Mouse (Mus musculus): Measurements from ENCODE around the gene Mcm2. TPM values are rescaled to one million over a fixed set of nuclear protein-coding genes. Genes with fewer than 3 reads are reported as not detected.

Mcm2 gene
- polyA plus RNA-seq, 1 experiment from 2014 or later, result 16.2 TPM

GRCm38 (mm10) chr6:88938664-88939055, 40.1 kb upstream of the Mcm2 start:
- WGBS, result 37% methylated on average over 5 of the region's 5 CpGs
- Histone ChIP-seq H3K36me3 (ENCODE audit: control insufficient read depth, insufficient read depth, low read length) (no peaks in the 10 kb centered on the region), H3K4me2 (ENCODE audit: low read length) (no peak overlapping the region), H3K27ac (ENCODE audit: low read length) (peak overlapping the region; percentile 73), H3K27me3 (ENCODE audit: control insufficient read depth, insufficient read depth, low read depth, low read length) (no peaks in the 10 kb centered on the region), H3K4me3 (ENCODE audit: low read depth, low read length) (no peak overlapping the region), H3K9me3 (replicated peaks; ENCODE audit: control insufficient read depth, low read length, poor library complexity, severe bottlenecking) (no peaks in the 10 kb centered on the region), H3K9ac (ENCODE audit: low read depth, low read length) (no peak overlapping the region), H3K4me1 (ENCODE audit: control insufficient read depth, insufficient read depth, low read length) (peaks cover 74% of the 10 kb centered on the region)
- ATAC-seq, result no peak

- Histone ChIP-seq H3K4me2 (ENCODE audit: low read length) (no peak overlapping the region), H3K4me3 (ENCODE audit: low read depth, low read length) (no peak overlapping the region), H3K9ac (ENCODE audit: low read depth, low read length) (peak overlapping the region; percentile 11; the same call in 1 of the 2 replicates), H3K36me3 (ENCODE audit: control insufficient read depth, insufficient read depth, low read length) (no peaks in the 10 kb centered on the region), H3K9me3 (replicated peaks; ENCODE audit: control insufficient read depth, low read length, poor library complexity, severe bottlenecking) (no peaks in the 10 kb centered on the region), H3K4me1 (ENCODE audit: control insufficient read depth, insufficient read depth, low read length) (peaks cover 68% of the 10 kb centered on the region), H3K27me3 (ENCODE audit: control insufficient read depth, insufficient read depth, low read depth, low read length) (no peaks in the 10 kb centered on the region), H3K27ac (ENCODE audit: low read length) (peak overlapping the region; percentile 73)
- peak; percentile 50 for ATAC-seq
- WGBS, result 2% methylated on average over 4 of the region's 4 CpGs
These were observed 39.5 kb upstream of the Mcm2 start for GRCm38 (mm10) chr6:88937971-88938663.

- Histone ChIP-seq H3K4me3 (ENCODE audit: low read depth, low read length) (no peak overlapping the region), H3K27ac (ENCODE audit: low read length) (peak overlapping the region; percentile 19; the same call in 1 of the 2 replicates), H3K36me3 (ENCODE audit: control insufficient read depth, insufficient read depth, low read length) (no peaks in the 10 kb centered on the region), H3K4me2 (ENCODE audit: low read length) (no peak overlapping the region), H3K9me3 (replicated peaks; ENCODE audit: control insufficient read depth, low read length, poor library complexity, severe bottlenecking) (no peaks in the 10 kb centered on the region), H3K4me1 (ENCODE audit: control insufficient read depth, insufficient read depth, low read length) (peaks cover 59% of the 10 kb centered on the region), H3K27me3 (ENCODE audit: control insufficient read depth, insufficient read depth, low read depth, low read length) (no peaks in the 10 kb centered on the region), H3K9ac (ENCODE audit: low read depth, low read length) (no peak overlapping the region; the same call in 1 of the 2 replicates)
- WGBS, result 25% methylated on average over 4 of the region's 4 CpGs
- no peak for ATAC-seq
These were observed 38.6 kb upstream of the Mcm2 start for GRCm38 (mm10) chr6:88937214-88937549.

- no peak overlapping the region; the same call in 1 of the 2 replicates for H3K9ac ChIP-seq (ENCODE audit: low read depth, low read length)
- WGBS, result 44% methylated on average over 13 of the region's 13 CpGs
- peak overlapping the region; percentile 19; the same call in 1 of the 2 replicates for H3K27ac ChIP-seq (ENCODE audit: low read length)
These were observed 38.0 kb upstream of the Mcm2 start for GRCm38 (mm10) chr6:88936342-88937213.

GRCm38 (mm10) chr6:88935735-88936276, 37.2 kb upstream of the Mcm2 start:
- Histone ChIP-seq H3K9ac (ENCODE audit: low read depth, low read length) (no peak overlapping the region), H3K4me1 (ENCODE audit: control insufficient read depth, insufficient read depth, low read length) (peaks cover 46% of the 10 kb centered on the region), H3K4me2 (ENCODE audit: low read length) (no peak overlapping the region), H3K36me3 (ENCODE audit: control insufficient read depth, insufficient read depth, low read length) (no peaks in the 10 kb centered on the region), H3K9me3 (replicated peaks; ENCODE audit: control insufficient read depth, low read length, poor library complexity, severe bottlenecking) (no peaks in the 10 kb centered on the region), H3K27ac (ENCODE audit: low read length) (no peak overlapping the region), H3K27me3 (ENCODE audit: control insufficient read depth, insufficient read depth, low read depth, low read length) (no peaks in the 10 kb centered on the region), H3K4me3 (ENCODE audit: low read depth, low read length) (no peak overlapping the region)
- WGBS, result 8% methylated on average over 4 of the region's 4 CpGs
- ATAC-seq, result no peak

More at GRCm38 (mm10) chr6:88936342-88937213, 38.0 kb upstream of the Mcm2 start:
- Histone ChIP-seq H3K36me3 (ENCODE audit: control insufficient read depth, insufficient read depth, low read length) (no peaks in the 10 kb centered on the region), H3K27me3 (ENCODE audit: control insufficient read depth, insufficient read depth, low read depth, low read length) (no peaks in the 10 kb centered on the region), H3K4me3 (ENCODE audit: low read depth, low read length) (no peak overlapping the region), H3K9me3 (replicated peaks; ENCODE audit: control insufficient read depth, low read length, poor library complexity, severe bottlenecking) (no peaks in the 10 kb centered on the region), H3K4me2 (ENCODE audit: low read length) (no peak overlapping the region), H3K4me1 (ENCODE audit: control insufficient read depth, insufficient read depth, low read length) (peaks cover 53% of the 10 kb centered on the region)
- ATAC-seq, result no peak

- Histone ChIP-seq H3K36me3 (ENCODE audit: control insufficient read depth, insufficient read depth, low read length) (no peaks in the 10 kb centered on the region), H3K27ac (ENCODE audit: low read length) (no peak overlapping the region), H3K4me2 (ENCODE audit: low read length) (no peak overlapping the region), H3K9me3 (replicated peaks; ENCODE audit: control insufficient read depth, low read length, poor library complexity, severe bottlenecking) (no peaks in the 10 kb centered on the region), H3K9ac (ENCODE audit: low read depth, low read length) (no peak overlapping the region), H3K27me3 (ENCODE audit: control insufficient read depth, insufficient read depth, low read depth, low read length) (no peaks in the 10 kb centered on the region), H3K4me1 (ENCODE audit: control insufficient read depth, insufficient read depth, low read length) (peaks cover 46% of the 10 kb centered on the region), H3K4me3 (ENCODE audit: low read depth, low read length) (no peak overlapping the region)
- no peak for ATAC-seq
- 19% methylated on average over 4 of the region's 4 CpGs for WGBS
These were observed 36.2 kb upstream of the Mcm2 start for GRCm38 (mm10) chr6:88934816-88935215.

GRCm38 (mm10) chr6:88934132-88934531, 35.6 kb upstream of the Mcm2 start:
- Histone ChIP-seq H3K9me3 (replicated peaks; ENCODE audit: control insufficient read depth, low read length, poor library complexity, severe bottlenecking) (no peaks in the 10 kb centered on the region), H3K4me1 (ENCODE audit: control insufficient read depth, insufficient read depth, low read length) (peaks cover 48% of the 10 kb centered on the region), H3K4me3 (ENCODE audit: low read depth, low read length) (no peak overlapping the region), H3K27me3 (ENCODE audit: control insufficient read depth, insufficient read depth, low read depth, low read length) (no peaks in the 10 kb centered on the region), H3K36me3 (ENCODE audit: control insufficient read depth, insufficient read depth, low read length) (no peaks in the 10 kb centered on the region), H3K27ac (ENCODE audit: low read length) (no peak overlapping the region), H3K4me2 (ENCODE audit: low read length) (no peak overlapping the region), H3K9ac (ENCODE audit: low read depth, low read length) (no peak overlapping the region)
- WGBS, result 26% methylated on average over 4 of the region's 4 CpGs
- no peak for ATAC-seq

GRCm38 (mm10) chr6:88931449-88931848, 32.9 kb upstream of the Mcm2 start:
- Histone ChIP-seq H3K9ac (ENCODE audit: low read depth, low read length) (no peak overlapping the region), H3K27ac (ENCODE audit: low read length) (no peak overlapping the region), H3K4me1 (ENCODE audit: control insufficient read depth, insufficient read depth, low read length) (peaks cover 43% of the 10 kb centered on the region), H3K36me3 (ENCODE audit: control insufficient read depth, insufficient read depth, low read length) (no peaks in the 10 kb centered on the region), H3K4me3 (ENCODE audit: low read depth, low read length) (no peak overlapping the region), H3K9me3 (replicated peaks; ENCODE audit: control insufficient read depth, low read length, poor library complexity, severe bottlenecking) (no peaks in the 10 kb centered on the region), H3K27me3 (ENCODE audit: control insufficient read depth, insufficient read depth, low read depth, low read length) (no peaks in the 10 kb centered on the region), H3K4me2 (ENCODE audit: low read length) (no peak overlapping the region)
- ATAC-seq, result no peak
- WGBS, result 75% methylated on average over 2 of the region's 2 CpGs

- Histone ChIP-seq H3K4me1 (ENCODE audit: control insufficient read depth, insufficient read depth, low read length) (peaks cover 46% of the 10 kb centered on the region), H3K9me3 (replicated peaks; ENCODE audit: control insufficient read depth, low read length, poor library complexity, severe bottlenecking) (no peaks in the 10 kb centered on the region), H3K9ac (ENCODE audit: low read depth, low read length) (peak overlapping the region; percentile 26; the same call in 1 of the 2 replicates), H3K4me2 (ENCODE audit: low read length) (no peak overlapping the region), H3K27me3 (ENCODE audit: control insufficient read depth, insufficient read depth, low read depth, low read length) (no peaks in the 10 kb centered on the region), H3K4me3 (ENCODE audit: low read depth, low read length) (no peak overlapping the region), H3K27ac (ENCODE audit: low read length) (peak overlapping the region; percentile 55), H3K36me3 (ENCODE audit: control insufficient read depth, insufficient read depth, low read length) (no peaks in the 10 kb centered on the region)
- no peak for ATAC-seq
- 31% methylated on average over 7 of the region's 7 CpGs for WGBS
These were observed 31.5 kb upstream of the Mcm2 start for GRCm38 (mm10) chr6:88930049-88930448.

Data from midbrain, embryonic 16.5 days (tissue).